Mouse (Mus musculus) adrenal gland, postnatal 4 days (tissue): ENCODE measurements around the gene Irx4. TPM values are rescaled to one million over a fixed set of nuclear protein-coding genes. Genes with fewer than 3 reads are reported as not detected.

Experiments
- DNase-seq, 2 experiments: peaks; one replicate each; pipeline ENCODE4 v3.0.0; 2021 to 2022; ENCODE audit warnings: low spot score in 2 of 2, mixed read lengths in 2 of 2
- long read RNA-seq, 2 experiments: library from polyadenylated mRNA; stranded (forward); transcript quantifications; one replicate each; pipeline ENCODE4 v2.0.0; 2021
- total RNA-seq, 2 experiments: library from RNA; stranded (reverse); gene quantifications; 2 replicates each; pipeline ENCODE4 v1.2.3; 2021

Irx4 gene
- not detected for total RNA-seq
- long read RNA-seq, experiment 1: 0 reads
- long read RNA-seq, experiment 2: 0 reads

DNA sequence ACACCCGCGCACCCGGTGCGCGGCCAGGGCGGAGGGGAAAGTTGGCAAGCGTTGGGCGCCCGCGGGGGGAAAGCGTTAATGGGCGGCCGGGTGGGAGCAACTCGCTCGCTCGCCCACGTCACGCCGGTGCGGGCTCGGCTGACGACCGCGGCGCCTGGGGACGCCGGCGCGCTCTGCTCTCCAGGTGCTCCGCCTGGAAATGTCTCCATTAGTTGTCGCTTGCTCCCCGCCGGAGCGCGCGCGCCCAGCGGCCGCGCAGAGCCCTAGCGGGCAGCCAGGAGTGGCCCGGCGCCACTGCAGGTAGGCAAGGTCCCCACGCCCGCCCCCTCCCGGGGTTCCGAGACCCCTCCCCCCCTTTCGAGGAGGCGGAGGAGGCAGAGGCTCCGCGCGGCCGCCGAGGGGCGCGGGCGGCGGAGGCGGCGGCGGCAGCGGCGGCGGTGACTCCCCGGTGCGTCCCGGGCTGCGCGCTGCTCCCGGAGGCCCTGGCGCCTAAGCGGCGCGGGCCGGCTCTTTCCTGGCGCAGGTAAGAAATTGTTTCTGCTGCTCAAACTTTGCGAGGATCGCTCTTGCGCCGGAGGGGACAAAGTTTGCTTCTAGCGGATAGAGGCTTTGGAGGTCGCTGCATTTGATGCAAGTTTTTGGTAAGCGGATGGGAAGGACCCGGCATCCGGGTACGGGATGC is at the start of gene Irx4:
TSS of gene Irx4 (plus strand) at position 126 of the 682 bp plus-strand sequence.
- no peak for DNase-seq

DNA sequence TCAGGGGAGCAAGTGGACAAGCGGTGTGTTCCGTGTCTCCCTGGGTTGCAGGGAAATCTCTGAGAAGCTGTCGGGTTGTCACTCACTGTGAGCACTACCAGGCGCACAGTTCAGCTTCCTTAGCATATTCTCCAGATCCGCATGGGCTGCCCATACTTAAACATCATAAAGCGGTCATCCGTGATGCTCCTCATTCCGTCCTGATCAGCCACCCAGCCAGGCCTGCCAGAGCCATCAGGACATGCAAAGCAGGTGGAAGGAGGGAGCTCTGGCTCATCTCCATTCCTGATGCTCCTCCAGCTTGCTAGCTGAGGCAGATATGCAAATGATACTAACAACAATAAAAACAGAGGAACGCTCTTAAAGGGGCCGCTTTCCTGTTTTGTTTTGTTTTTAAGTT is 46.0 kb upstream of the Irx4 start:
- no peak for DNase-seq

DNA sequence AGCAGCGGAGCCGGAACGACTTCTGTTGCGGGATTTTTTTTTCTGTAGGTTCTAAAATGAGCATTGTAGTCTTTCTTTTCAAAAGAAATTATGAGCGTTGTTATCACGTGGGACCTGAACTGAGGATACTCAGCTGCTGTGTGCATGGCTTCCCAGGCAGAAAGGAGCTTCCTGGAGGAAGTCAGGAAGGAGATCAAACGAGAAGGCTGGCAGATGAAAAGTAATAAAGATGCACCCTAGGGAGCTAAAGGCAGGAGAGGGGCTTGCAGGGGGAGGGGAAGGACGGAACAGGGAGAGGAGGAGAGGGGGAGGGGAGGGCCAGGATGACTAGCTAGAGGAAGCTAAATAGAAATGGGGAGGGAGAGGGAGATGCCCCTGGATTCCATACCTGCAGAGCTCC is 23.8 kb upstream of the Irx4 start:
- no peak for DNase-seq

DNA sequence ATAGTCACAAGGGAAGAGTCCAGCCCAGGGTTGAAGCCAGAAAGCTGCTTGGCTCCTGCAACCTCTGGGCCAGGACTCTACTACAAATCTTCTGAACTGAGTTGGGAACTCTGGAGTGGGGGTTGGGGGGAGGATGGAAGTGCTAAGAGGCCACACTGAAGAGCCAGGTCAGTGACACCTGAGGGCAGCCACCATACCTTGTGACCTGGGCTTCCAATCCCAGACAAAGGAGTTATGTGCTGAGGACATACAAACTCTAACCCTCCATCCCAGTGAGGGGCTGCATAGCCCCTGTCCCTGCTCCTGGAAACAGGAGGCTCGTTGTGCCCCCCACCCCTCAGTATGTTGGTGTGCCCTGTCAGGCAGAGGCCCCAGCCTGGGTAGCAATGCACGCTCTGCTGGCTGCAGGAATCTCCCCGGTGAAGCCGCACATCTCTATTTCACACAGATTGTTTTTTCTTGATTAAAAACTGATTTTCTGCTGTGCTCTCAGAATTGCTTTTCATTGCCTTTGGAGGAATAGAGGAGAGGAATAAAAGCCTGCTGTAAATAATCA is 21.0 kb upstream of the Irx4 start:
- no peak for DNase-seq

DNA sequence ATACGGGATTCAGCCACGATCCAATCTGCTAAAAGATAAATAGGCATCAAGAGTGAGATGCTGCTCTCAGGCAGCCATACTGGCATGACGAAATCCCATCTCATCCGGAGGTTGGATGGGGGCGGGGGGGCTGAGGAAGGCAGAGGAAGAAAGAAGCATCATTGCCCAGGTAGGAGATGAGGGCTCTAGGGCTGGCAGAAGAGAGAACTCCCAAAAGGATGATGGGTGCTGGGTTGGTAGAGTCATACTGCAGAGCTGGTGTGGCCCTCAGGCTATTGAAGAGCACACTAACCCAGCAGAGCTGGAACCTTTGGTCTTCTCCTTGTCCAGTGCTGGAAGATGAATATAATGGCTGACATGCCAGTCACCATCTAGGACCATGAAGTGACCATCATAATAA is 17.7 kb upstream of the Irx4 start:
- DNase-seq: no peak

DNA sequence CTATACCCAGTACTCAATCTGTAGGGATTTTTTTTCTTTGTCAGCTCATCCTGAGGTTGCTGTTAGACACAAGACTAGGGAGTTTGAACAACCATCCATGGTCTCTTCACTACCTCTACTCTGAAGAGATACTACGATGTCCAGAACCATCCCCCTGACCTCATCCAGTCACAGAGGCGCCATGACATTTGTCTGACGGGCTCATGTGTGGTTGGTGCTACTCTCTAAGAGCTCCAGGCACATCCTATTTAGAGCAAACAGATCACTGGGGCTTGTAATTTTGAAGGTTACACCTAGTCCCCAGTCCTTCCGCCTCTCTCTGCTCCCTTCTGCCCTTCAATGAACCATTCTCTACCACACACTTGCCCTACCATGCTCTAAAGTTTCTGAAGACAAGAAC is 13.3 kb upstream of the Irx4 start:
- DNase-seq: no peak

DNA sequence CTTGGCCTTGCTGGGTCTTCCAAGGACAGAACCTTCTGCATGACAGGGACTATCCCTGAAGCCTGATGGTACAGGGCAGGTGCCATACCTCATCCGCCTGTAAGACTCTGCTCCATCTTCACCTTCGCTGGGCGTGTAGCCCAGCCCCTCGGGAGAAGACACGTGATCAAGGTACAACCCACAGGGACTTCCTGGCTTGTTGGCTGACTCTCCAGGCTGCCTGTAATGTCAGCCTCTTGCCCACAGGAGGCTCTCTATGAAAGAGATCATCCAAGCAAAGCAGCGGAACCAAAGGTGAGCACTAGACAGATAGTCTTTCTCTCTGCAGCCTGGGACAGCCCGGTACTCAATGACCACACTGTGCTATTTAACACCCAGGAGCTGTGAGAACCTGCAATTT is 9.1 kb upstream of the Irx4 start:
- no peak for DNase-seq

DNA sequence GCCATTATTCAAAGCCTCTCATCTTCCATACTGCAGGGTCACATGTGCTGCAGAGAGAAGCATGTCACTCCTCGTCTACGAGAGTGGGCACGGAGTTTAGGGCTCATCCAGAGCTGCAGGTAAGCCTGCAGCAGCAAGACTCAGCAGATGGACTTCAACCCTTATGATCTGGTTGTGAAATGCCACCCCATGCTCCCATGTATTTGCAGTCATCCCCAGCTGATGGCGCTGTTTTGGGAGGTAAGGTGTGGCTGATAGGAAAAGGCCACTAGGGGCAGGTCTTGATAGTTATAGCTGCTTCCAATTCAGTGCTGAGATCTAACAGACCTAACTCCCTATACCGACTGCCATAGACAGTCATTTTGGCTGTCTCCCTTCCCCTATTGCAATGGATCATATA is 8.3 kb upstream of the Irx4 start:
- no peak for DNase-seq

DNA sequence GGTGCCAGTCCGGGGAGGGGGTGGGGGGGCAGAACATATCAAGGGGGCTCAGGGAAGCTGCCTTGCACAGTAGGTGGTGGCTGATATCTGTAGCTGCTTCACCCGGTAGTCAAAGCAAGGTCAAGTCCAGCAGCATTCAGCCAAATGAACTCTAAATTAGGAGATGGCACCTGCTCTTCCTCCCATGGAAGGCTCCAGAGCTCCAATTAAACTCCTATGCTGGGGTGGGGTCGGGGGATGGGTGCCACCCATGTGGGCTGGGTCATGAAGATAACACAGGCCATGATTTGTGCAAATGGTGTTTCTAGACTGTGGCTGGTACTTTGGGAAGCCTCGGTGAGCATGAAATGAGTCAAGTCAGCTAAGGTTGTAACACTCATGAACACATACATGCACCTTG is 1.9 kb upstream of the Irx4 start:
- no peak for DNase-seq

DNA sequence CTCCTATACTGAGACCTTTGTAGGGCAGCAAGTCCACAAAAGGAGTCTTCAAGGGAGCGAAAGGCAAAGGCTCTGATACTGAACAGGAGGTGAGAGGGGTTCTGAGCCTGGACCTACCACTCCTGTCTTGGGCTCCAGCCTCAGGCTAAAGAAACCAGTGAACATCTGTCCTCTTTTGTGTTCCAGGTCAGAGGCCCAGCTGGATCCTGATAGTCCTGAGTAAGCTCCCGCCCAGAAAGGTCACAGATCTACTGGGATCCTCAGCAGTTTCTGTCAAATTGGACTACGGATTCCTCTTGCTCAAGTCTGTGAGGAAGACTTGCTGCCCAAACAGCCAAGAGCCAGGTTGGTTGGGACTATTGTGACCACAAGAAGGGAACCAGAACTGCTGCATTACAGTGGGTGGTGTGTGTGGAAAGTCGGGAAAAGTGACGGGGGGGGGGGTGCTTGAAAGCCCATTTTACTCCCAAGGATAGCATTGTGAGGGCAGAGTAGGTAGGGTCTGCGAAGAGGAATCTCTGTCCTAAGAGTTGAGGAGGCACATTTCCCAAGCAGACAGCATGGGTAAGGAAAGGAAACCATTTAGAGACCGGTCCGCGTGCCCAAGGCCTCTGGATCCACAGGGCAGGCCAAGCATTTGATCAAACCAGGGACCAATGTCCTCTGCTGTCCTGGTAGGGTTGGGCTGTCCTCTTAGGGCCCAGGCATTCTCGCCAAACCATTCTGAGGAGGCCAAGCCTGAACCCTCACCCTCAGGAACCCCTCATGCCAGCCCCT is 514 bp upstream of the Irx4 start:
- DNase-seq: no peak

DNA sequence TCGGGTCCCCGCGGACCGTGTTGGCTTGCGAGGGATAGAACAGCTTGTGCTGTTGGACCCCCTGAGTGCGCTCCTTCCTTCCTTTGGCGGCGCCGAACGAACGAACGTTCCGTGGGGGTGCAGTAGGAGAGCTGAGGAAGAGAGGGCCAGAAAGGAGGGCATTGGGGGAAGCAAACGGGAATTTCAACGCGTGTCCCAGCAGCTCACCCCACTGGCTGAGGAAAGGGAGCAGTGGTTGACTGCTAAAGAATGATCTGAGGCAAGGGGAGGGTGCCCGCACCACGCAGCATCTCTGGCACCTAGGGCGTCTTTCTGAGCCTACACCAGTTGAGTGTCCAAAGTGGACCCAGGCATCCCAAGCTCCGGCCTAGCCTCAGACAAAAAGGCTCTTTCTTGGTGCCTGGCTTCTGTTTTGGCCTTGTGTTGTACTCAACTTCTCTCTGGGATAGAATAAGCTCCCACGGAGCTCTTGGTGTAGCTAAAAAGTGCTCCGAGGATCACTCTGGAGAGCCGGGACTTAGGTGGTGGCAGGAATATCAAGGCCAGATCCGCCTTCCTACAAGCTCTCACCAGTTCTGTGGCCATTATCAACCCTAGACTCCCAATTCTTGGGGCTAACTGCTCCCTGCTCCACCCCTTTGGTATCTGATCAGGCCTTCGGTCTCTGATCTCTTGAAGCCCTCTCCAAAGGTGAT is 904 bp downstream of the Irx4 start:
- no peak for DNase-seq

DNA sequence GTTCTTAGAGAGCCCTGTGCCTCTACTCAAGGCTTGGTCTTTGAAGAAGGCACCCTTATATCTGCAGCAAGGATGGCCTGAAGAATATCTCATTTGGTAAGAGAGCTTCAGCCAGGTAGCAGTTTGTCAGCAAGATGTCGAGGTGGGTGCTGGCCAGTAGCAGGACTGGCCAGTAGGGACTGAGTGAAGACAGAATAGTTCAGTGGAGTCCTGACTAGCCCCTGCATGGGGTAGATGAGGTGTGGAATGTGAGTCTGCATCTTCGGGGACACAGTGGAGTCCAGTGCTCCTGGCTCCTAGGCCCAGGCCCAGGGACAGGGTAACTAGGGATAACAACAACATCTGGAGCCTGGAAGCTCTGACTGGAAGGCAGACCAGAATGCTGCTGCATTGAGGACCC is 1.6 kb downstream of the Irx4 start:
- DNase-seq: no peak

DNA sequence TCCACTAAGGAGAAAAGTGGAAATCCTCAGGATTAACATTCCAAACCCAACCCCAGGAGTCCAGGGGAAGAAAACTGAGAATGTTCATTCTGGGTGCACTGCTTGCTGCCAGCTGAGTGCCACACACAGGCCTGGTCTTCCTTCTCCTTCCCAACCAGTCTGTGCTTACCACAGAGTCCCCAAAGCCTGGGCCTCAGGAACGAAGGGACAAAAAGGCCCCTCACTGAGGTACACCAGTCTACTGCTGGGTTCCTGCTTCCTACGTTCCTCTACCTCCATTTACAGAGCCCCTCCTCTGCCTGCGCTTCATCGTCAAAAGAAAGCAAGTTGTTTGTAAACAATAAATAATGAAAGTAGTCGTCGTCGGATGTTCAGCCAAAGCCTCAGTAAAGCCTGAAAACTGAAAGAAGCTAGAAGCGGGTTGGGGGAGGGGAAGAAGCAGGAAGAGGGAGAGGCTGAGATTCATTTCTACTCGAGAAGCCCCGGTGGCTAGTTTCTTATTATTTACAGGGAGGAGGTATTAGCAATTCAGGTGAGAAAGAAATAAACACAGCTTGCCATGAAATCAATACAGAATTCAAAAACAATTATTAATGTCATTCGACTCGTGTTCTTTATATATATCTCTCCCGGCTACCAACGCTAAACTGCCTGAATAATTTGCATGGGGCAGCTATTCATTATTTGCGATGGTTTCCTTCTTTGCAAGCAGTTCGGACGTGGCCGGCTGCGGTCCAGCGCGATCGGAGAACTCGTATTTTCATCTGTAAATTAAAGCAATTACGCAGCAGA is 2.3 kb downstream of the Irx4 start:
- no peak for DNase-seq

DNA sequence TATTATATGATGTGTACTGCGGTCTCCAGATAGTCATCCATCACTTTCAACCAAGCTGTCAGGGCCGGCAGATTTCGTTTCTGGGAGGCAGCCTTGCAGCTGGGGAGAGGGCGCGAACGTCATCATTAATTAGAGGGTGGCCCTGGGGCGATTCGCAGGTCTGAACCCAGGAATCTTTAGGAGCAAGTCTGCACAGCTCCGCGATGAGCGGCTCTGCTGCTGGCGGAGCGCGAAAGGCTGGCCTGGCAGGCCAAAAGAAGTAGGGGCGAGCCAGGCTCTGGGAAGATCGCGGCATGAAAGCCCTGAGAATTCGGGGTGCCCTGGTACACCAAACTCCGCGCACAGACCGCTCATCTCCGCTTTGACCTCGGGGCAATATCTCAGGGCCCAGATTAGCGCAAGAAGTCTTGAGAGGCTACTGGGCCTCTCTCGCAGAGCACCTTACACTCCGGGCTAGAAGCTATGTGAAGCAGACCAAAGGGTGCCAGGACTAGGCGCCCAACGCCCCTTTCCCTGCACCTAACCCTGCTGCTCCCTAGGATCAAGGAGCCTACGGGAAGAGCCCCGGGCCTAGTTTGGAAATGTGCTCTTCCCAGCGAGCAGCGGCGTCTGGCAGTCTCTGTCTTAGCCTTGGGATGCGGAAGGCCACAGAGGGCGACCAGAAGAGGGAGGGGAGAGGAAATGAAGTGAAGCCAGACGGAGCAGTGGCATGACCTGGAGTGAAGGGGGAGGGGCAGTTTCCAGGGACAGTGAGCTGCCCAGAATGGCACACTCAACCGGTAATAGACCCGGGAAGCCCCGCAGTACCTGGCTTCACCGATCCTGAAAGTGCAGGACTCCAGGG is 3.1 kb downstream of the Irx4 start:
- DNase-seq: no peak

DNA sequence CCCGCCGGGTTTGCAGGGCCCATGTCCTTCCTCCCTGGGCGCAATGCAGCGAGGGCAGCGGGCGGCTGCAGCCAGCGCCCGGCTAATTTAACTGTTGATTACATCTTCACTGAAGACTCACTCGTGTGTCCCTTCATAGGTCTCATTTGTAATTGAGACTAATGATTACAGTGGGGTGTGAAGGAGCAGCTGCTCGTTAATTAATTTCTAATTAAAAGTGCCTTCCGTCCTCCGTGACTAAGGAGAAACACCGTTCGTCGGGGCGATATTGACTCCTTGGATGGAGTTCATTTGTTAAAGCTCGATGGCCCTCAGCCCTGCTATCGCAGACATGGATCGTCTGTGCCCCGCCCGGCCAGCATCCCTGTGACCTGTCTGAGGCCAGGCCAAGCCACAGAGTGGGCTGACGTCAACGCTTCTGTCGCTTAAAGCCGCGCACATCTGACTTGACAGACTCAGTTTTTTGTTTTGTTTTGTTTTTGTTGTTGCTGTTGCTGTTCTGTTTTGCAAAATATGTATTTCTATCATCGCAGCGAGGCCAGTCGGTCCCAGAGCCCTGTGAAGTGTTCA is 4.0 kb downstream of the Irx4 start:
- no peak for DNase-seq

DNA sequence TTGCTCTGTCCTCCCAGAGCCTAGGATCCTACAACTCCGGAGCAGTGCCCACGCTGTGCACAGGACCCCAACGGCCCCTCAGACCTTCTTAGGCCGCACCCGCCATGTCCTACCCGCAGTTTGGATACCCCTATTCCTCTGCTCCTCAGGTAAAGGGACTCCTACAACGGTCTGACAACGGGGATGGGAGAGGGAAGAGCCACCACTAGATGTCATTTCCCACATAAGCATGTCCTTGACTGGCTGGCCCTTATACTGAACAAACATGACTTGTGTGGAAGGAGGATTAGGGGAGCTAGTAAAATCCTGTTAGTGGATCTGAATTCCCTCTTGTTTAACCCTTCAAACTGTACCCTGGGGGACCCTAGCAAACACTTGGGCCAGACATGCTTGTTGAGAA is 4.6 kb downstream of the Irx4 start:
- no peak for DNase-seq

DNA sequence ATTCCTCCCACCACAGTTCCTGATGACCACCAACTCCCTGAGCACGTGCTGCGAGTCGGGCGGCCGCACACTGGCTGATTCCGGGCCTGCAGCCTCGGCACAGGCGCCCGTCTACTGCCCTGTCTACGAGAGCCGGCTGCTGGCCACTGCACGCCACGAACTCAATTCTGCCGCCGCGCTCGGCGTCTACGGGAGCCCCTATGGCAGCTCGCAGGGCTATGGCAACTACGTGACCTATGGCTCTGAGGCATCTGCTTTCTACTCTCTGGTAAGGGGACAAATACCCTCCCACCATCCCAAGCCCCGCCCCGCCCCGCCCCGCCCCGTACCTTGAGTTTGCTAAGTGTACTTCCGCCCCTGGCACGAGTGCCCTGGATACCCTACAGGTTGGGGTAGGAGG is 5.2 kb downstream of the Irx4 start:
- DNase-seq: no peak

DNA sequence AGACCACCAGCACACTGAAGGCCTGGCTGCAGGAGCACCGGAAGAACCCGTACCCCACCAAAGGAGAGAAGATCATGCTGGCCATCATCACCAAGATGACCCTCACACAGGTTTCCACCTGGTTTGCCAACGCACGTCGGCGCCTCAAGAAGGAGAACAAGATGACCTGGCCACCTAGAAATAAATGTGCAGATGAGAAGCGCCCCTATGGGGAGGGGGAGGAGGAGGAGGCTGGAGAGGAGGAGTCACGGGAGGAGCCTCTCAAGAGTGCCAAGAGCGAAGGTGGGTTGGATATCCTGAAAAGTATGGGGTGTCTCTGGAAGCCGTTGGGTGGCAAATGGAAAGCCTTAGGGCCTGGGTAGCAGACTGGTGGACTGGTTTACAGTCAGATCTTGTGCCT is 7.3 kb downstream of the Irx4 start:
- no peak for DNase-seq

DNA sequence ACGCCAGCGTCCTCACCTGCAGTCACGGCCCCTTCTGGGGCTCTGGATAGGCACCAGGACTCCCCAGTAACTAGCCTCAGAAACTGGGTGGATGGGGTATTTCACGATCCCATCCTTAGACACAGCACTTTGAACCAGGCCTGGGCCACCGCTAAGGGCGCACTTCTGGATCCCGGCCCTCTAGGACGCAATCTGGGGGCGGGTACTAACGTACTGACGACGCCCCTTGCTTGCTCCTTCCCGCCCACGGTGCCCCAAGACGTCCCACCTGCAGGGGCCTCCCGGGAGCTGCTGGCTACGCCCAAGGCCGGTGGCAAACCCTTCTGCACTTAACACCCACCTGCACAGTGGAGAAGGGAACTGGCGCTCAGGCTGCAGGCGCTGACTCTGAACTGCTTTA is 8.4 kb downstream of the Irx4 start:
- DNase-seq: no peak

DNA sequence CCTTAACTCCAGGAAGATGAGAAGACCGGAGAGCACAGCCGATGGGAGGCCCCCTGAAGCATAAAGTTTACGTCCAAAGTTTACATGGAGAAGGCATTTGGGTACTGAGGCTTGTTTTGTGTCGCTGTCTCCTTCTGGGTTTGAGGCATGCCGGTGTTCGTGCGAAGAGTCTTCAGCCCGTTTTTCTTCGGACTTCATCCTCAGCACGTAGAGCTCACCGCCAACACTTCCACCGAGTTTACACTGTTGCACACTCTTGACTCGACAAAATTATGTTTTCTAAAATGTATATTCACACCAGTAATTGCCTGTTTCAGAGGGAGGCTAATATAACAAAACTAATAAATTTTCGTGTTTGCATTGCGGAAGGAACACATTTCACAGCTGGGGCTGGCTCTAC is 9.0 kb downstream of the Irx4 start:
- no peak for DNase-seq
